31 mouse cellular contexts compared by ENCODE assay signal in the genomic region with DNA sequence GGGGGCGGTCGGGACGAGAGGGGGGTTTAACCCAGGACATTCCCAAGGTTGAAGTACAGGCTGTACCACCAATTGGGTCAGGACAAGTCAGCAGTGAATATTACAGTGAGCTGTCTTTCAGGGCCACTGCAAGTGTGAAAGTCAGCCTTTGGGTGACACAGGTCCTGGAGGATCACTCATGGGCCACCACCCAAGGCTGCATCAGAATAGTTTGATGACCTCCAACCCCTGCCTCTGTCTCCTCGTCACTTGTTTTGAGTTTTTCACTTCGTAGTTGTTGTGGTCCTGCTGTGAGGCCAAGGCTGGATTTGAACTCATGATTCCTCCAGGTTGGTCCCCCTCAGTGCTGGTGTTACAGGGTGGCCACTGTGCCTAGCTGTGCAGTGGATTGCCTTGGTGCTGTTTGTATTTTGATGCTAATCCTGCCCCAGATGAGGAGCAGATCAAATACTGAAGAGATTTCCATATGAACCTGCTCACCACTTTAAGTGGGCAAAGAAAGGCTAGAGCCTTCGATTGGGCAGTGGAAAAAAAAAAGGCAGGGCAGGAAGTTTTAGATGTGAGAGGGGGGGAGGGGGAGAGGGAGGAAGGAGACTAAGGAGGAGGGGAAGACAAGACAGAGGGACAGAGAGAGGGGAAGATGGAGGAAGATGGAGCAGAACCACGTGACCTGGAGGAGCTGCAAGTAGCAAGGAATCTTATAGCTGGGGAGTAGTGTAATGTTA. TPM values are rescaled to one million over a fixed set of nuclear protein-coding genes. Genes with fewer than 3 reads are reported as not detected.
A peak's percentile ranks its signal among the peaks of the same experiment; 100 is the strongest.
DNase-seq lines count a peak whose midpoint lies in the region; TF ChIP-seq lines count a peak whose summit lies in the region.
"Had no signal": no experiment of that assay in that cellular context is flagged by ENCODE, and none has a peak within 500 bp of the region (broad histone marks: within the 10 kb centered on the region; RNA-seq: fewer than 3 reads in every experiment).

No protein-coding gene starts in this region.

- H3K4me3 ChIP-seq in E14TG2a.4 (replicated peaks; ENCODE audit: low read length) (0 out of 2 replicates have a peak overlapping the region, but pooled peaks have one; percentile 7), ES-E14 (ENCODE audit: insufficient read depth in 1 of 2, low read depth in 1 of 2, low read length in 2 of 2, poor library complexity in 1 of 2, severe bottlenecking in 1 of 2) (no peak overlapping the region)
- H3K4me3 ChIP-seq: embryonic facial prominence, embryonic 12.5 days; embryonic facial prominence, embryonic 15.5 days; forebrain, embryonic 12.5 days; heart, embryonic 13.5 days; hindbrain, embryonic 12.5 days; hindbrain, embryonic 15.5 days; intestine, embryonic 15.5 days had no signal

- H3K9ac ChIP-seq in ES-E14 (ENCODE audit: insufficient read depth, low read depth, low read length, poor library complexity, severe bottlenecking): no peak overlapping the region
- H3K9ac ChIP-seq: embryonic facial prominence, embryonic 12.5 days; embryonic facial prominence, embryonic 15.5 days; forebrain, embryonic 12.5 days; heart, embryonic 13.5 days; hindbrain, embryonic 12.5 days; hindbrain, embryonic 15.5 days; intestine, embryonic 15.5 days had no signal

- peak; percentile 51 for DNase-seq in heart, adult 11 months
- DNase-seq in heart, postnatal 4 days: no peak
- DNase-seq in ES-E14 (ENCODE audit: low read depth, low spot score): no peak
- no peak for DNase-seq in Muller cell, postnatal 12 days (ENCODE audit: inconsistent ontology term)
- DNase-seq in left cerebral cortex, postnatal 36 days (ENCODE audit: low spot score in 2 of 2): no peak
- DNase-seq: adrenal gland, postnatal 10 days; adrenal gland, postnatal 36 days; B cell, adult 2 months; cerebellum, adult 18-20 months; cerebellum, adult 9-10 months; cerebellum, postnatal 14 days; gastrocnemius, postnatal 10 days; gastrocnemius, postnatal 36 days; heart, postnatal 14 days; kidney, adult 18-20 months; kidney, adult 9 months had no signal

- in situ Hi-C loops in ES-E14 (cut with MboI; ENCODE audit: low sequenced_read_pairs in 2 of 2, unreplicated experiment in 2 of 2): no loop called here

- peak overlapping the region; percentile 10; the same call in 1 of the 2 replicates for H3K27ac ChIP-seq in ES-E14 (ENCODE audit: insufficient read depth, low read depth, low read length, poor library complexity, severe bottlenecking)
- H3K27ac ChIP-seq: embryonic facial prominence, embryonic 12.5 days; embryonic facial prominence, embryonic 15.5 days; forebrain, embryonic 12.5 days; heart, embryonic 13.5 days; hindbrain, embryonic 12.5 days; hindbrain, embryonic 15.5 days; intestine, embryonic 15.5 days had no signal

- H3K4me1 ChIP-seq in E14TG2a.4 (replicated peaks; ENCODE audit: low read depth, low read length) (peaks cover 25% of the 10 kb centered on the region), ES-E14 (ENCODE audit: control insufficient read depth in 2 of 2, insufficient read depth in 2 of 2, low read length in 2 of 2, poor library complexity in 1 of 2) (peaks cover 2 to 11% of the 10 kb centered on the region in 2 experiments; a peak in 1 of 4 replicates)
- H3K4me1 ChIP-seq: embryonic facial prominence, embryonic 12.5 days; embryonic facial prominence, embryonic 15.5 days; forebrain, embryonic 12.5 days; heart, embryonic 13.5 days; hindbrain, embryonic 12.5 days; hindbrain, embryonic 15.5 days; intestine, embryonic 15.5 days had no signal

- intact Hi-C loops in left cerebral cortex, postnatal 36 days (cut with DNase I): no loop called here

- TF ChIP-seq CTCF in E14TG2a.4 (conservative IDR thresholded peaks at IDR 0.05; ENCODE audit: low read length): no peak

- H3K9me3 ChIP-seq in E14TG2a.4 (ENCODE audit: low read length) (peaks cover 9% of the 10 kb centered on the region), ES-E14 (ENCODE audit: control insufficient read depth, insufficient read depth, low read depth, low read length) (no peaks in the 10 kb centered on the region)
- H3K9me3 ChIP-seq: embryonic facial prominence, embryonic 12.5 days; embryonic facial prominence, embryonic 15.5 days; forebrain, embryonic 12.5 days; G1E; heart, embryonic 13.5 days; hindbrain, embryonic 12.5 days; hindbrain, embryonic 15.5 days; intestine, embryonic 15.5 days had no signal

- no peaks in the 10 kb centered on the region for H3K36me3 ChIP-seq in E14TG2a.4 (ENCODE audit: insufficient read depth, low read length)
- no peaks in the 10 kb centered on the region for H3K36me3 ChIP-seq in ES-E14 (ENCODE audit: control insufficient read depth, insufficient read depth, low read length, poor library complexity, severe bottlenecking)
- H3K36me3 ChIP-seq: embryonic facial prominence, embryonic 12.5 days; embryonic facial prominence, embryonic 15.5 days; forebrain, embryonic 12.5 days; G1E; heart, embryonic 13.5 days; hindbrain, embryonic 12.5 days; hindbrain, embryonic 15.5 days; intestine, embryonic 15.5 days had no signal

- 0 out of 2 replicates have a peak, but pooled peaks cover 2% of the 10 kb centered on the region for H3K27me3 ChIP-seq in E14TG2a.4 (ENCODE audit: insufficient read depth, low read length)
- H3K27me3 ChIP-seq: embryonic facial prominence, embryonic 12.5 days; embryonic facial prominence, embryonic 15.5 days; forebrain, embryonic 12.5 days; heart, embryonic 13.5 days; hindbrain, embryonic 12.5 days; hindbrain, embryonic 15.5 days; intestine, embryonic 15.5 days had no signal

TF ChIP-seq in ES-E14, 5 proteins besides CTCF, POLR2A, EP300 and RAD21:
- TF ChIP-seq CHD2 (IDR thresholded peaks at IDR 0.05; ENCODE audit: low read depth, low read length): no peak
- no peak for TF ChIP-seq MAFK (IDR thresholded peaks at IDR 0.05; ENCODE audit: insufficient read depth, low read depth, low read length)
- TF ChIP-seq HCFC1 (IDR thresholded peaks at IDR 0.05; ENCODE audit: borderline replicate concordance, insufficient read depth, low read length): no peak
- no peak for TF ChIP-seq ZC3H11A (IDR thresholded peaks at IDR 0.05; ENCODE audit: borderline replicate concordance, low read depth, low read length)
- TF ChIP-seq ZNF384 (IDR thresholded peaks at IDR 0.05; ENCODE audit: low read depth, low read length): no peak

RNA-seq across cellular contexts. Expression of gene Oas1a, which starts 1.0 kb away (rescaled TPM):
- under 1 TPM; 0.36 to 0.38 TPM for total RNA-seq in heart, postnatal 4 days (2021)
- 7.8 and 10.7 TPM in 2 replicates for total RNA-seq in ES-E14 (2012; rRNA removed)
- under 1 TPM in 1 of 2 experiments, not detected in 1; 0.17 TPM for total RNA-seq in left cerebral cortex, postnatal 36 days (2021)
- total RNA-seq: gastrocnemius, postnatal 10 days had no signal

RNA-seq across cellular contexts. Expression of gene Oas1d, which starts 6.0 kb away (rescaled TPM):
- total RNA-seq in heart, postnatal 4 days (2021): not detected
- total RNA-seq in ES-E14 (2012; rRNA removed): 0.63 and 1.2 TPM in 2 replicates
- total RNA-seq in left cerebral cortex, postnatal 36 days (2021): not detected
- total RNA-seq: adrenal gland, adult 18-20 months; adrenal gland, postnatal 36 days; CH12.LX; gastrocnemius, adult 18-20 months; gastrocnemius, postnatal 10 days; gastrocnemius, postnatal 36 days; granulocyte monocyte progenitor cell, adult 5-6 weeks; heart, adult 8-10 months; heart, postnatal 14 days; hematopoietic stem cell, adult 5-6 weeks had no signal

RNA-seq across cellular contexts. Expression of gene Oas1g, which starts 20.9 kb away (rescaled TPM):
- total RNA-seq in heart, postnatal 4 days (2021): not detected
- total RNA-seq in ES-E14 (2012; rRNA removed): 9.1 and 9.6 TPM in 2 replicates
- under 1 TPM in 1 of 2 experiments, not detected in 1; 0.54 TPM for total RNA-seq in left cerebral cortex, postnatal 36 days (2021)
- total RNA-seq: G1E; gastrocnemius, adult 18-20 months; gastrocnemius, postnatal 10 days; heart, postnatal 14 days had no signal

RNA-seq across cellular contexts. Expression of gene Oas1h, which starts 47.1 kb away (rescaled TPM):
- total RNA-seq in heart, postnatal 4 days (2021): not detected
- not detected in 2 replicates for total RNA-seq in ES-E14 (2012; rRNA removed)
- not detected for total RNA-seq in left cerebral cortex, postnatal 36 days (2021)
- total RNA-seq: adrenal gland, adult 18-20 months; adrenal gland, postnatal 10 days; adrenal gland, postnatal 36 days; CH12.LX; G1E; gastrocnemius, adult 18-20 months; gastrocnemius, postnatal 10 days; gastrocnemius, postnatal 36 days; granulocyte monocyte progenitor cell, adult 5-6 weeks; heart, adult 8-10 months; heart, postnatal 14 days; hematopoietic stem cell, adult 5-6 weeks had no signal
